Mouse (Mus musculus) brain, embryonic 14.5 days (tissue): ENCODE measurements around the gene Esp16. TPM values are rescaled to one million over a fixed set of nuclear protein-coding genes. Genes with fewer than 3 reads are reported as not detected.
"Not testable (repeated sequence)": the region's sequence is repeated elsewhere in the genome, so short reads cannot be mapped to it uniquely, and the experiment has no call there.

Experiments
- DNase-seq: peaks from one replicate; pipeline ENCODE4 v3.0.0-alpha.2; 2011; ENCODE audit warnings: low read depth
- polyA plus RNA-seq: library from polyadenylated mRNA; depleted of rRNA; stranded (reverse); fragments of >200 nt; gene quantifications from 2 replicates; pipeline ENCODE4 v1.2.3, GENCODE M21; 2012; rRNA removed

Gene Esp16
- polyA plus RNA-seq, result not detected in 2 replicates

- not testable (repeated sequence) for DNase-seq
Measured at GRCm38 (mm10) chr17:39535842-39536241, at the start of gene Esp16. Gene Esp16 (plus strand): TSS chr17:39536142.

- DNase-seq, result not testable (repeated sequence)
Measured at GRCm38 (mm10) chr17:39498043-39498442, 37.9 kb upstream of the Esp16 start.

Other genes with a start within 250 kb of the Esp16 start
- not detected in 2 replicates for gene Esp18, start 129.8 kb upstream of the Esp16 start, polyA plus RNA-seq
- not detected in 2 replicates for gene Esp15, start 104.8 kb downstream of the Esp16 start, polyA plus RNA-seq